Mouse (Mus musculus) testis, adult 2 months (tissue): ENCODE measurements around the gene Mdm1. TPM values are rescaled to one million over a fixed set of nuclear protein-coding genes. Genes with fewer than 3 reads are reported as not detected.
"Not testable (repeated sequence)": the region's sequence is repeated elsewhere in the genome, so short reads cannot be mapped to it uniquely, and the experiment has no call there.

Experiments
- H3K27ac ChIP-seq: fragments of 200-500 bp; 2 replicates; pipeline ENCODE4 v1.5.1; 2012; ENCODE audit warnings: low read depth, low read length; ENCODE audit not compliant: control insufficient read depth, insufficient read depth
- H3K27me3 ChIP-seq: fragments of 200-500 bp; 2 replicates; pipeline ENCODE4 v1.6.1; 2012; ENCODE audit warnings: mild to moderate bottlenecking, low read length, moderate library complexity; ENCODE audit not compliant: control insufficient read depth, insufficient read depth
- H3K36me3 ChIP-seq: fragments of 200-500 bp; 2 replicates; pipeline ENCODE4 v1.6.1; 2012; ENCODE audit warnings: mild to moderate bottlenecking, low read length; ENCODE audit not compliant: control insufficient read depth, insufficient read depth
- H3K4me1 ChIP-seq: fragments of 200-500 bp; 2 replicates; pipeline ENCODE4 v1.6.1; 2012; ENCODE audit warnings: low read length; ENCODE audit not compliant: control insufficient read depth, insufficient read depth
- H3K4me3 ChIP-seq: fragments of 200-500 bp; 2 replicates; pipeline ENCODE4 v1.5.1; 2012; ENCODE audit warnings: low read depth, mild to moderate bottlenecking, low read length, moderate library complexity, mixed read lengths; ENCODE audit not compliant: control insufficient read depth
- CTCF ChIP-seq: fragments of 200-500 bp; IDR thresholded peaks from 2 replicates; pipeline ENCODE4 v1.5.1; 2012; ENCODE audit warnings: low read depth, mild to moderate bottlenecking, inconsistent platforms, low read length, moderate library complexity; ENCODE audit not compliant: control insufficient read depth, insufficient read depth, insufficient replicate concordance
- POLR2A ChIP-seq: fragments of 200-500 bp; IDR thresholded peaks from 2 replicates; pipeline ENCODE4 v1.6.1; 2012; ENCODE audit warnings: low read depth, mild to moderate bottlenecking, inconsistent platforms, low read length, moderate library complexity; ENCODE audit not compliant: control insufficient read depth
- polyA plus RNA-seq: library from polyadenylated mRNA; depleted of rRNA; stranded (reverse); fragments of >200 nt; gene quantifications from 2 replicates; pipeline ENCODE4 v1.2.3, GENCODE M21; 2012; rRNA removed

Gene Mdm1
- polyA plus RNA-seq, 1 experiment, result 52.4 TPM

- no peak overlapping the region for H3K27ac ChIP-seq
- H3K4me3 ChIP-seq, result no peak overlapping the region
- TF ChIP-seq POLR2A, result no peak
- no peak for TF ChIP-seq CTCF
- no peaks in the 10 kb centered on the region for H3K4me1 ChIP-seq
- 0 out of 2 replicates have a peak, but pooled peaks cover 2% of the 10 kb centered on the region for H3K36me3 ChIP-seq
- H3K27me3 ChIP-seq, result no peaks in the 10 kb centered on the region
These were observed 30.8 kb downstream of the Mdm1 start for GRCm38 (mm10) chr10:118172416-118172815.

GRCm38 (mm10) chr10:118172876-118173275, 31.3 kb downstream of the Mdm1 start:
- Histone ChIP-seq H3K27ac (no peak overlapping the region), H3K27me3 (no peaks in the 10 kb centered on the region), H3K4me3 (no peak overlapping the region), H3K4me1 (no peaks in the 10 kb centered on the region), H3K36me3 (0 out of 2 replicates have a peak, but pooled peaks cover 2% of the 10 kb centered on the region)
- TF ChIP-seq POLR2A, result no peak
- TF ChIP-seq CTCF, result no peak

- H3K4me3 ChIP-seq, H3K36me3 ChIP-seq, H3K4me1 ChIP-seq, H3K27ac ChIP-seq, H3K27me3 ChIP-seq: not testable (repeated sequence)
These were observed 33.9 kb downstream of the Mdm1 start for GRCm38 (mm10) chr10:118175542-118175941.

GRCm38 (mm10) chr10:118178735-118179151, 37.1 kb downstream of the Mdm1 start:
- no peaks in the 10 kb centered on the region for H3K36me3 ChIP-seq
- no peaks in the 10 kb centered on the region for H3K27me3 ChIP-seq
- TF ChIP-seq POLR2A (no peak), CTCF (no peak)
- no peak overlapping the region for H3K27ac ChIP-seq
- no peak overlapping the region for H3K4me3 ChIP-seq
- no peaks in the 10 kb centered on the region for H3K4me1 ChIP-seq

GRCm38 (mm10) chr10:118179265-118179664, 37.7 kb downstream of the Mdm1 start:
- TF ChIP-seq POLR2A (no peak), CTCF (no peak)
- H3K4me3 ChIP-seq, result no peak overlapping the region
- no peaks in the 10 kb centered on the region for H3K4me1 ChIP-seq

GRCm38 (mm10) chr10:118195150-118195549, 53.5 kb downstream of the Mdm1 start:
- not testable (repeated sequence) for H3K4me1 ChIP-seq, H3K36me3 ChIP-seq, H3K27me3 ChIP-seq, H3K4me3 ChIP-seq, H3K27ac ChIP-seq

More at GRCm38 (mm10) chr10:118179265-118179664, 37.7 kb downstream of the Mdm1 start:
- H3K27me3 ChIP-seq, result no peaks in the 10 kb centered on the region
- H3K36me3 ChIP-seq, result no peaks in the 10 kb centered on the region
- no peak overlapping the region for H3K27ac ChIP-seq

- Histone ChIP-seq H3K27me3 (no peaks in the 10 kb centered on the region), H3K4me1 (no peaks in the 10 kb centered on the region), H3K4me3 (no peak within 1 kb of the TSS), H3K27ac (no peak within 1 kb of the TSS), H3K36me3 (no peaks in the 10 kb centered on the region)
- no peak for TF ChIP-seq POLR2A
- TF ChIP-seq CTCF, result no peak
These were observed 63.0 kb downstream of the Mdm1 start, which contains the start of gene Il22 for GRCm38 (mm10) chr10:118204642-118205041. Gene Il22, plus strand, starts transcription at chr10:118204942.

GRCm38 (mm10) chr10:118215719-118216393, 74.2 kb downstream of the Mdm1 start:
- not testable (repeated sequence) for H3K36me3 ChIP-seq, H3K4me3 ChIP-seq, H3K27me3 ChIP-seq, H3K27ac ChIP-seq, H3K4me1 ChIP-seq

Other genes starting within 250 kb of the Mdm1 start
- gene Il22, start 63.1 kb downstream of the Mdm1 start, polyA plus RNA-seq, result not detected in 2 replicates
- gene Gm32717, start 99.0 kb downstream of the Mdm1 start, polyA plus RNA-seq, result not detected in 2 replicates
- not detected in 2 replicates for gene Gm32802, start 116.9 kb downstream of the Mdm1 start, polyA plus RNA-seq
- gene Iltifb, start 153.2 kb downstream of the Mdm1 start, polyA plus RNA-seq, result not detected in 2 replicates
- not detected in 2 replicates for gene Gm9040, start 185.2 kb downstream of the Mdm1 start, polyA plus RNA-seq
- gene Gm9044, start 190.6 kb downstream of the Mdm1 start, polyA plus RNA-seq, result not detected in 2 replicates
- gene Gm9045, start 196.0 kb downstream of the Mdm1 start, polyA plus RNA-seq, result not detected in 2 replicates
- not detected in 2 replicates for gene Gm9046, start 201.4 kb downstream of the Mdm1 start, polyA plus RNA-seq
- gene Gm9048, start 206.9 kb downstream of the Mdm1 start, polyA plus RNA-seq, result not detected in 2 replicates
- not detected in 2 replicates for gene Gm9049, start 212.3 kb downstream of the Mdm1 start, polyA plus RNA-seq